Mouse (Mus musculus) retina, postnatal 1 day (tissue): ENCODE measurements around the gene Slc9a3r1.

Experiments used
- DNase-seq: peaks from one replicate; pipeline ENCODE4 v3.0.0-alpha.2; 2012

Gene Slc9a3r1

DNA sequence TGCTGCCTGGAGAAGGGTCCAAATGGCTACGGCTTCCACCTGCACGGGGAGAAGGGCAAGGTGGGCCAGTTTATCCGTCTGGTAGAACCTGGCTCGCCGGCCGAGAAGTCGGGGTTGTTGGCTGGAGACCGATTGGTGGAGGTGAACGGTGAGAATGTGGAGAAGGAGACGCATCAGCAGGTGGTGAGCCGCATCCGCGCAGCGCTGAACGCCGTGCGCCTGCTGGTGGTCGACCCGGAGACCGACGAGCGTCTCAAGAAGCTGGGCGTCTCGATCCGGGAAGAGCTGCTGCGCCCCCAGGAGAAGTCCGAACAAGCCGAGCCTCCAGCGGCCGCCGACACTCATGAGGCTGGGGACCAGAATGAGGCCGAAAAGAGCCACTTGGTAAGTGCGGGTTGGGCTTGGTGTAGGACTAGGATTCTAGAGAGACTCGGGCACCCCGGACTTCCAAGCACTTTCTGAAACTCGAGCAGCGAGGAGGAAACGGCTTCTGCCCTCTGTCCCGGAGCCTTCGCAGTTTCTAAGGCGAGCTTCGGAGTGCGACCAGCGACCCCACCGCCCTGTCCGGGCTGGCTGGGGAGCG lies 518 bp downstream of the Slc9a3r1 start:
- DNase-seq, result peak; percentile 68

DNA sequence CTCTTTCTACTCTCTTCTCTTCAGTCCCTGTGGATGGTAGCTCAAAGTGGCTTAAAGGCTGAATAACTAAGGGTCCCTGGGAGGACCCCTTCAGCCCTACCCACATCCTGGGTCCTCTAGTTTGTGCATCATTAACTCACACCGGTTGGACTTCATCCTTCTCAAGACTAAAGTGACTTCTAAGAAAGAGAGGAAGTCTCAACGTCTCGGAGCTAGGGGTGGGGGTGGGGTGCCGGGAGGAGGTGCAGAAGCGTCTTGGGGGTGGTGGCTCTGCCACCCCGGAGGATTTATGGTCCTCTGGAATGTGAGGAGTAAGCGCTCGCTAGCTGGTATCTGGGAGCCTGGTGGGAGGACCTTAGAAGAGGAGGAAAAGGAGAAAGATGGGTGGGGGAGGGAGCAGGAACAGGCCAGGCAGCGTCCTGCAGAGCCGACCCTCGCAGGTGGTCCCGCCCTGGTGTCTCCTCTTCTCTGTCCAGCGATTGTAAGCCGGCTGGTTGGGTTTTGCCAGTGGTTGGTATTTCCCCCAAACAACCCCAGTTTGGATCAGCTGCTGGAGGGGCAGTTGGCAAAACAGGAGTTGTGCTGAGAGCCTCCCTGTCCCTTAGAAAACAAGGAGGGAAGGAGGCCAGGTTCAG lies 1.3 kb downstream of the Slc9a3r1 start:
- DNase-seq, result no peak

DNA sequence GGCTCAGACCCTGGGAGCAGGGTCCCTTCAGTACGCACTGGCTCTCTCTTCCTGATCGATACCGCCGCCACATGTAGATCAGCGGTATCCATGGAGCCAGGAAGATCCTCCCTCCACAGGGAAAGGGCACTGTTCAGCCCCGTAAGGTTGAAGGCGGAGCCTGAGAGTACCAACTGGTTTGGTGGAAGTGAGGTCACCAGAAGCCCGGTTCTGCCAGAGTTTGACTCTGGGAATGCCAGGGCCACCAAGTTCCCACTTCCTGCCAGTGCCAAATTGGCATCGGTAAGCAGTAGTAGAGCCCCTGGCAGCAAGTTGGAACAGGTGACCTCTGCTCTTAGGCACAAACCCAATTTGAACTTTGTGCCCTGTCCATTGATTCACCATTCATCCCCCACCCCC lies 1.8 kb downstream of the Slc9a3r1 start:
- no peak for DNase-seq

DNA sequence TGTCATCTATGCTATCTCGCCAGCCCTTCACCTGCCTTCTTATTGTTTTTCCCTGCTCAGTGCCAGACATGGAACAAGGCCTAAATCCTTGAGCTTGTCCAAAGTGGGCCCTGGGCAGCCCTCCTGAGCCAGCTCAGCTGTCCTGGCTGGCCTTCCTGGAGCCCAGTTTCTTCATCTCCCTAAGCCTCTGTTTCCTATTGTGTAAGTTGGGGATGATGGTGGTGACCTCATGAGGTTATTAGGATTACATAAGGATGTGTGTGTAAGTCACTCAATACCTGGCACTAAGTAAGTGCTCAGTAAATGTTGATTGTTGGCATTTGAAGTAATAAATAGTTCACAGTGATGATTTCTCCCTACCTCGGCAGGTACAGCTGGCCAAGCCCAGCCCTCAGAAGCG lies 3.6 kb downstream of the Slc9a3r1 start:
- no peak for DNase-seq

DNA sequence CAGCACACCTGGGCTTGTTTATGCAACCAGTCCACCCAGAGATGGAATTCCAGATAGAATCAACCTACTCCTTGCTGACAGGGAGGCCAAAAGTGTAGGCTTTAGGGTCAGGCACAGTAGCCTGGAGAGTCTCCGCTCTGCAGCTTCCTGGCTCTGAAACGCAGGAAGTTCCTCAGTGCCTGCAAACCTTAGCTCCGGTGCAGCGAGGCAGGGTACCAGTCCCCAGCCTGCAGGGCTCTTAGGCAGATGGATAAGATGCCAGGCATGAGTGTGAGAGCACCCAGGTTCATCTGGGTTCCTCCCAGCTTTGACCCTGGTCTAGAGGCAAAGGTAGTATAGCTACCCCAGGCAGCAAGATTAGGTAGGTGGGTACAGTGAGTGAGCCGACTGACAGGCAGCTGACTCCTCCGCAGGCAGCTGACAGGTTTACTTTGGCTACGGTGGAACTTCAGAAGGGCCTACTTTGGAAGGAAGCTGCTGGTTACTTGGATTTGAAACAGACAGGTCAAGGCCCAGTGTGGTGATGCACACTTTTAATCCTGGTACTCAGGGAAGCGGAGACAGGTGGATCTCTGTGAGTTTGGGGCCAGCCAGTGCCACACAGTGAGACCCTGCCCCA lies 4.6 kb downstream of the Slc9a3r1 start:
- DNase-seq, result no peak

DNA sequence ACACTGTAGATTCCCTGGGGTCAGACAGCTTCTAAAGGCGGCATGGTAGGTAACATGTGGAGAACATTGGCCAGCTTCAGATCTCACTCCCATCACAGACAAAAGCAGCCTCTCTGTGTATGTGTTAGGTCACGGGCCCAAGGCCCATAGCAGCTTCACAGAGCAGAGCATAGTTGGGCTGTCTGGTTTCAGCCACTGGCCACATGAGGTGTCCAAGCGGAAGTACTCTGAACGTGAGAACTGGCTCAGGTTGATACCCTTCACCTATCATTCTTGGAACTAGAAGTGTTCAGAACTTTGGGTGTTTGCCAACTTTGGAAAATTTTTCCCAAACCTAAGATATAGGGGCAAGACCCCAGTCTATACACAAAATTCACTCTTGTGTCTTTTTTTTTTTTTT lies 6.3 kb downstream of the Slc9a3r1 start:
- DNase-seq, result no peak

DNA sequence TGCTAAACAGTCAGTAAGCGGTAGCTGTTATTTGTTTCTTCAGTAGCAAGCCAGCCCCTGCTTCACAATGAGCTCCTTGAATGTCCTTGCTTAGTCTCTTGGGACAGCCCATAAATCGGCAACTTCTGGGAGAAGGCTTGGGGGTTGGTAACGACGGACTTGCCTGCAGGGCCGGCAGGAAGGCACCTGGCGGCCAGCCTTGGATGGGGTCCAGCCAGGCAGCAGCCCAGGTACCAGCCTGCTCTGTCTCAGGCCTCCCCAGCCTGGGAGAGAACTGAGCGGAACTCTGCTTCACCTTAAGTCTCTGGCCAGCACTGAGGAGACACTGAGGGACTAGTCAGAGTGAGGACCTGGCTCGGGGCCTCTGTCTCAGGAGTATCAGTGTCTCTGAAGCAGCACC lies 8.0 kb downstream of the Slc9a3r1 start:
- DNase-seq, result no peak

DNA sequence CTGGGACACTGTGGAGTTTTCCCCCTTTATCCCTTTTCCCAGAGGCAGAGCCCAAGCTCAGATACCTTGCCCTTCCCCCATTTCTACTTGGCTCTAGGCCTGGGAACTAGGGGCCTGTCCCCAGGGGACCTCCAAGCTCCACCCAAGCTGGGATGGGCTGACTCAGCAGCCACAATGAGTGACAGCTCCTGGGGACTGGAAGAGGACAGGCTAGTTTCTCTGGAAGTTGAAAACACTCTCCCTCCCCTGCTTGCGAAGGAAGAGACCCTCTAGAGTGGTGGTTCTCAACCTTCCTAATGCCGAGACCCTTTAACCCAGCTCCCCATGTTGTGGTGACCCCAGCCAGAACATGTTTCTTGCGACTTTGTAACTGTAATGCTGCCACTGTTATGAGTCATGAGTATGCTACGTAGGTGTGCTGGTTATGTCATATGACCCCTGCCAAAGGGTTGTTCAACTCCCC lies 9.7 kb downstream of the Slc9a3r1 start:
- peak; percentile 72 for DNase-seq

DNA sequence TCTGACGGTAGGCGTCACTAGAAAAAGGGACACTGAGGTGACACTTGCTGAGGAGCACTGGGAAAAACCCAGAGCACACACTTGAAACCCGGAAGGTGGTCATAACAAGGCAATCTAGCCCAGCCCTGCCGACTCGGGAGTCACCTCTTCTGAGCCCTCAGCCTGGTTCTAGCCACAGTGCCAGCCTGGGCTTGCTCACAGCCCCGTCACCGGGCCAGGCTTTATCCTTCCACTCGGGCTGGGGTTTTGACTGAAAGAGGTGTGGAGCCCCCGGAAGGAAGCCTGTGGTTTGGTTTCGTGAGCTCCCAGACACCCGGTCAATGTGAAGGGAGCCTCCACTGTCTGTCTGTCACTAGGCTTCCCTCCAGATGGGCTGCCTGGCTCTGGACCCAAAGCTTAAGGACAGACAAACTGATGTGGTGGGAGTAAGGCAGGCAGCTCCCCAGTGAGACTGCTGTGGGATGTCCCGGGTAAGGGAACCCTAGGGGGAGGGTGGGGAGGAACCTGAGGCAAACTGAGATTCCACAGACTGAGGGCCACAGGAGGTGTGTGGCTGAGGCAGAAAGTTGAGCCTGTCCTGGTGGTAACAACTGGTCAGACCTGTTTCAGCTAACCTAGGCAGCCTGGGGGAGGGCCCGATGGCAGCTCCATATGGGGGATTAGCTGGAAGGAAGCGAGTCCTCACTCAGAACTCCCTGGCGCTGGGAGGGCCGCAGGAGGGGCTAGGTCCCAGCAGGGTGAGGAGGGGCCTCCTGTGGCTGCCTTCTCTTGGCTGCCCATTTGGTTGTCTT lies 10.6 kb downstream of the Slc9a3r1 start:
- DNase-seq, result no peak

DNA sequence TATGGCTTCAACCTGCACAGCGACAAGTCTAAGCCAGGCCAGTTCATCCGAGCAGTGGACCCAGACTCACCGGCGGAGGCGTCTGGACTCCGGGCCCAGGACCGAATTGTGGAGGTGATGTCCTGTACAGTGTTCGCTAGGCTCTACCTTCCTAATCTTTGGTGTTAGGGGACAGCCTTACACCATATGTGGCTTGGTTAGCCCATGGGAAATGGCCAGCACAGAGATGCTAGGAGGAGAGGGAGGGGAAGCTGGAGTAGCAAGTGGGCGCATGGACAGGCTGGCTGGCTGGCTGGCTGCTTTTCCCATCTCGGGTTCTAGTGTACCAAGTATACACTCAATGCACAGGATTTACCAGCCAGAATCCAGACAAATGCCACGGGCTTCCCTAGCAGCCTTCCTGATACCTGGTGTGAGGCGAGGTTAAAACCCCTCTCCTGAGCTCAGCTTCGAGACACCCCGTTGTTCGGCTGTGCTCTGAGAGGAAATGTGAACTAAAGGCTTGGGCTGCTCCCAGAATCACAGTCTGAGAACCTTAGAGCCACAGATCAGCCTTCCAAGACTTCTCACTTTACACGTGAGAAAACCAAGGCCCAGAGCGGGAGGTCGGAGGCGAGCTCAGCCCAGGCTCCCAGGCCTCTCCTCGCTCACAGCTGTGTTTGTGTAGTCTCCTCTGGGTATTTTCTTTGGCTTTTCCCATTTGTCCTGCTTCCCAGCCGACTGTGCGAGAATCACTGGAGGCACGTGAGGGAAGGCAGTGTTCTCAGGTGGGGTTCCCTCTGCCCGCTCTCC lies 13.5 kb downstream of the Slc9a3r1 start:
- no peak for DNase-seq

DNA sequence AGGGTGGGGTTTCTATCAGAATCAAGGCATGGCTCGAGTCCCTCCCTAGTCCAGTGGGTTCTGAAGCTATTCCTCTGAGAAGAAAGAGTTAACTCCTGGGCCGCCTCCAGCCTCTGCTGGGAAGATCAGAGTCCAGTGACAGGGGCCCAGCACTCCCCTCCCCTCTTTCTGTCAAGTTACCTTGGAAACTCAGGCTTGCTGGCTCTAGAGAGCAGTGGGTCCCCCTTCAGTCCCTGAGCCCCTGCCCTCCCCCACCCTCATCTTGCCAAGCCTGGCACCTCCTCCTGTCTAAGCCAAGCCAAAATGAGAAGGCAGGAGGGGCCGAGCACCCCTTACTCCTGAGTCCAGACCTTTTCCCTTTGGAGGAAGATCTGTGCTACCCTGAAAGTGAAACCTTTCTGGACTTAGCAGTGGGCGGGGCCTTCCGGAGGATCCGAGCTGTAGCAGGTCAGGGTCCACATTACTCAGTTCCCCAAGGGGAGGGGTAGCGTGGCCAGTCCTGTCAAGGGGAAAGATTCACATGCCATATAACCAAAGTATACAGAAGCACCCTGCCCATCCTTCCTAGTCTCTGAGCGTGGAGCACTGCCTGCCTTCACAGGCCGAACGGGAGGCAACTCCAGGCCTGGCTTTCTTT lies 14.5 kb downstream of the Slc9a3r1 start:
- DNase-seq, result no peak

DNA sequence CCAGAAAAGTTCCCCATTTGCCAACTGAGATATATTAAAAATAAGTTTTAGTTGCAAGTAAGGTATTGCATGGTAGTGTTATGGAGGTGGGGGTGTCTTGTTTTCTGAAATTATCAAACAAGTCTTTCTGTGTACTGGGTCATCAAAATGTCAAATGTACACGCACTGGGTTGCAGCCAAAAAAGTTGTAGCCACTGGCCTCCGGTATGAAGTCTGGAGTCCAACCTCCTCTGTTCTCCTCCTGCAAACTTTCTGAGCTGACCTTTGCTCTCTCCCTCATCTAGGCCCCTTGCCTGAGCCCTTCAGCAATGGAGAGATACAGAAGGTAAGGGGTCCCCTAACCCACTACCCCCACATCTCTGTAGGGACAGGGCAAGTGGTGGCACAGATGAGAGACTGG lies 15.6 kb downstream of the Slc9a3r1 start:
- no peak for DNase-seq

DNA sequence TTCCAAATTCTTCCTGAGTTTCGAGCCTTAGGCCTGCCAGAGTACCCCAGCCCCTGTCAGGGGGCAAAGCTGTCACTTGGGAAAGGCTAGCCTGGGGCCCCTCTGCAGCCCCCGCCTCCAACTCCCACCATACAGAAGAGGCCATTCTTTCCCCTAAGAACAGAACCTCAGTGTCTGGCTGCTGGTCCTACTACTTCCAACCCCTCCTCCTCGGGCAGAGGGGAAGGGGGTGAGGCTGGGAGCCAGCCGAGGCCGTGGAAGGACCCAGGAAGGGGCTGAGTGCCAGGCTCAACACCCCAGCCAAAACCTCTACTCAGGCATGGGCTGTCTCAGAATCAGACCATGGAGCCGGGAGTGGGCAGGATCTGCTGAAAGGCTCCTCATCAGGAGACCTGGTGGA lies 16.1 kb downstream of the Slc9a3r1 start:
- DNase-seq, result no peak

DNA sequence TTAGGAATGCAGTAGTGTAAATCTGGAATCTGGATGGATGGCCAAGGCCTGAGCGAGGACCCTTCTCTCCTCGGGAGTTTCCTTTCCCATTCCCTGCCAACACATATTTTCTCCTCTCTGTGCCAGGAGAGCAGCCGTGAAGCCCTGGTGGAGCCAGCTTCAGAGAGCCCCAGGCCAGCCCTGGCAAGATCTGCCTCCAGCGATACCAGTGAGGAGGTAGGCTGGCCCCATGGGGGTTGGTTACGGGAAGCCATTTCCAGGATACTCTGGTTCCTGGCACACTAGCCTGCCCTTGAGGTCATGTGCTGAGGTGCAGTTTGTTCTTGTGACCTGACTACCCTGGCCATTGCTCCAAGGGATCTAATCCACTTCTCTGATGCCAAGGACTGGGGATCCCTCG lies 16.7 kb downstream of the Slc9a3r1 start:
- DNase-seq, result no peak

DNA sequence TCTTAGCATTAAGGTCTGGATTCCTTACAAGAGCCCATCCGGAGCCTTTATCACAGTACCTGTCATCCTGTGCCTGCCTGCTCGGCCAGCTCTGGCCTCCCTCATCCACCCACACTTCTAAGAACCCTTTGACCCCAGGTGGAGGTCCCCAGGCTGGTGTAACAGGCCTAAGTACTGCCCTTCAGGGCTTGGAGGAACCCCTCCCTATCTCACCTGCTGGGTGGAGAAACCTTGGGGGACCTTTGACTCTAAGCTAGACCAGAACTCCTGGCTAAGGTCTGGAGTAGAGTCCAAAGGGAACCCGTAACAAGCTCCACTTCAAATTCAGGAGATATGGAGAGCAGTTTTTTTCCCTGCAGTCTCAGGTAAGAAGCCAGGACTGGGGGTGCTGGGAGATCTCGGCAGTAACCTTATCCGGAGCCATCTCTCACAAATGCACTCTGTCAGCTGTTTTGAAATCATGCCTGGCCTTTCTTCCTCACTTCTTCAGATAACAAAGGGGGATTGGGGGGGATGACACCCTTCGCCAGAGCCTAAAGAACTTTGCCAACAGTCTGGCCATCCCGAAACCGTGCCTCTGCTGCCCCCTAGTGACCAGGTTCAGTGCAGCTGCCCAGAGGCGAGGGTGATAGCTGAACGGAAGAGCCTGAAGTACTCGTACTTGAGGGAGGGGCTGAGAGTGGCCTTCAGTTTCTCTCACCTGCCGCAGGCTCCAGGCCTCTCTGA lies 18.9 kb downstream of the Slc9a3r1 start:
- peak; percentile 87 for DNase-seq

DNA sequence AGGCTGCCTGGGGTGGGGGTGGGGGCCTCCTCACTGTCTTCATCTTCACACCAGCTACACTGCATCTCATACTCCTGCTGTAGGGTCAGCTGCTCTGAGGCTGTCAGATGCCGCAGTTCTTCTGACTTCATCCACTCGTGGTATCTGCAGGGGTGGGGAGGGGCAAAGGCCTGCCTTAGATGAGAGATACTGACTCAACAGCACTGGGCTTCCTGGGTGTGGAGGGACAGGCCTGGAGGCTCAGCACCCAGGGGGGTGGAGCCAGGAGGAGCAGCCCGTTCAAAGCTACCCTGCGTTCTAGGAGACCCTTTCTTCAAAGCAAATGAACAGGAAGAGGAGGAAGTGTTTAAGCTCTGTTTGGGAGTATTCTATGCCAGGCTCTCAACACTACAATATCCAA lies 21.8 kb downstream of the Slc9a3r1 start:
- no peak for DNase-seq

DNA sequence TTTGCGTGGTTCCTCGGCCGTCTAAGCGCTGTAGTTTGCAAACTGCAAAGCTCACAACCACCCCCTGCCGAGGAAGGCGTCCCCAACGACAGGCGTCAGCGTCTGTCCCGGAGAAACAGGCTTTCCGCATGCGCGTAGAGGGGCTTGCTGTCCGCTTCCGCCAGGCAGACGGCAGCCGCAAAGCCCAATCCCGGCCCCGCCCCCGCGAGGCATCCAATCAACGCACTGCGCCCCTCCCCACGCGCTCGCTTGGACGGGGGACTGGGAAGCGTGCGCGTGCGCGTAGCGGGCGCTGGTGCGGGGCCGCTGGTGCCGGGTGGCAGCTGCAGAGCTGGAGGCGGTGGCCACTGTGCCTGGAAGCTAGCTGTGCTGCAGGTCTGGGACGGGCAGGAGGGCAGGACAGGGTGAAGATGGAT lies 24.1 kb downstream of the Slc9a3r1 start, which contains the start of gene Tmem104:
Tmem104 (plus strand) TSS at position 264 of the 416 bp plus-strand sequence.
- DNase-seq, result peak; percentile 99

DNA sequence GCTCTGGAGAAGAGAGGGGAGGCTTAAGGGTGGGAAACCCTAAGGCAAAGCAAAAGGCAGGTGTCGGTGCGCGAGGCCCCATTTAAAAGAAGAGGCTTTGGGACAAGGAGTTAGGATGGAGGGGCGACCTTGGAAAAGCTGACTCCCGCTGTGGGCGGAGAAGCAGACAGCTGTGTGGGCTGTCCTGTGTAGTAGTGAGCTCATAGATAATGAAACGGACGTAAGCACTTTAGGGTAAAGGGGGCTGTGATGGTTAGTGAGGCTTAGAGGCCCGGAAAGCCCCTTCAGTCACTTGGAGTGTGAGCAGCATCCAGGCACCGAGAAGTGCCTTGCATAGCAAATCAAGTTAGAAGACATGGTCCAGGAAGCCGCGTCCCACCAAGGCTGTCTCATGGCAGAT lies 24.6 kb downstream of the Slc9a3r1 start, which contains the start of gene Nat9:
Nat9 (minus strand) TSS at position 167 of the 400 bp plus-strand sequence.
- DNase-seq, result no peak

DNA sequence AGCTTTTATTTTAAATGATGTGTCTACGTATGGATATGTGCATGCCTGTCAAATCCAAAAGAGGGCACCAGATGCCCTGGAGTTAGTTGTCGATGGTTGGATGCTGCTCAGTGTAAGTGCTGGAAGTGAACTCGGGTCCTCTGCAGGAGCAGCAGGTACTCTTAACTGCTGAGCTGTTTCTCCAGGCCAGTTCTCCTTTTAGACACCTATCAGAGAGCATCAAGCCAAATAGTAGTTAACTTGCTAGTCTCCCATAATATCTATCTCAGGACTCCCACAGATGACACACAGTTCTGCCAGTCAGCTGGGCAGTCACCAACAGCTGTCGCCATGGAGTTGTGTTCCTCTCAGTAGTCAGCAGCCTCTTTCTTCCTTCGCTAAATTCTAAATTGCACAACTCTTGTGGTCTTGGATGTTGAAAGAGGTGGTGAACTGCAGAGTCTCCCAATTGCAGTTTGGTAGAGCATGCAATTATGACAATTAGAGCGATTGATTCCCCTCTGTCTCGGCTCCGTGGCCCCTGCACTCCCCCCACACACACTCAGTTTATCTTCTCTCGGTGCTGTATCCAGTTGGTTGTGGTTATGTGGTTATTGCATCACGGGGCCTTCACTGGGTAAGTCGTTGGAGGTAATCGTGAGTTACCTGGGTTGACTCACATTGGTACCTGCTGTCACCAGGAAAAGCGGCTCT lies 25.5 kb downstream of the Slc9a3r1 start:
- no peak for DNase-seq

DNA sequence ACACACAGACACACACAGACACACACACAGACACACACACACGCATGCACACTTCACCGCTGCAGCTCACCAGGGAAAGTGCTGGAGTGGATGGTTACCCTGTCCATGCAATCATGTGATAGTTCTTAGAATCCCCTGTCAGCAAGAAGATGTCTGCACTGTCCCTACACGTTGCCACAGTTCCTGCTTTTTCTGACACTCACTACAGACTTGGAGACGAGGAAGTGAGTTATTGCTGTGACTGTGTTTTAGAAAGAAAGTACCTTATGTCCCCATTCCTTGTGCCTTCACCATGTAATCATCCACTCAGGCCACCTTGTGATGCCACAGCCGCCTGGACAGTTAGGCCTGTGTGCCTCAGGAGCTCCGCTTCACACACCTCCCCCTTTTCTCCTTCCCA lies 26.2 kb downstream of the Slc9a3r1 start:
- no peak for DNase-seq

DNA sequence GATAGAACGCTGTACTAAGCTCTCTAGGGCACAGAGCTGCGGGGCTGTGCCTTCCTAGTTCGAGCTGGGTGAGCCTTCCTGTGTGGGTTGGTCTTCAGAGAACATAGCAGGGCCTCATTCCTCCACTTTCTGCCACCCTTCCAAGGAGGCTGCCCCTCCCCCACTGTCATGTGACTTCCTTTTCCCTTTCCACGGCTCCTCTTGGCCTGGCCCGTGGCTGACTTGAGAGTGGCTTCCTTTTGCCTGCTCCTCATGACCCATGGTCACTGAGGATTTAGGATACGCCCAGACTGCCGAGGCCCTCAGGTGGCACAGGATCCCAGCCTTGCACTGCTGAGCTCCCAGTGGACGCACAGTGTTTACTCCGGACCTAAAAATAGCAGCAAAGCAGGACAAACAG lies 29.0 kb downstream of the Slc9a3r1 start:
- DNase-seq, result no peak
